Mouse (Mus musculus) hindbrain, embryonic 15.5 days (tissue): ENCODE results near the gene Sipa1l3. TPM values are rescaled to one million over a fixed set of nuclear protein-coding genes. Genes with fewer than 3 reads are reported as not detected.

Experiments used
- ATAC-seq: fragments of 200-750 bp; cut with Nextera tagmentation; 2 replicates; pipeline ENCODE4 v1.8.0; 2017; ENCODE audit warnings: low read depth, moderate number of reproducible peaks, moderate TSS enrichment; ENCODE audit not compliant: low FRiP score
- H3K27ac ChIP-seq: fragments of 300-500 bp; sonication (generic); replicated peaks from 2 replicates; pipeline ENCODE4 v1.5.1; 2015; ENCODE audit warnings: mild to moderate bottlenecking, inconsistent platforms
- H3K27me3 ChIP-seq: fragments of 300-500 bp; sonication (generic); 2 replicates; pipeline ENCODE4 v1.6.1; 2015; ENCODE audit warnings: control low read depth, inconsistent platforms
- H3K36me3 ChIP-seq: fragments of 300-500 bp; sonication (generic); 2 replicates; pipeline ENCODE4 v1.6.1; 2015; ENCODE audit warnings: control low read depth, inconsistent platforms
- H3K4me1 ChIP-seq: fragments of 300-500 bp; sonication (generic); replicated peaks from 2 replicates; pipeline ENCODE4 v1.6.1; 2015; ENCODE audit warnings: control low read depth, inconsistent platforms
- H3K4me2 ChIP-seq: fragments of 300-500 bp; sonication (generic); 2 replicates; pipeline ENCODE4 v1.6.1; 2015; ENCODE audit warnings: moderate library complexity, mild to moderate bottlenecking, inconsistent platforms
- H3K4me3 ChIP-seq: fragments of 300-500 bp; sonication (generic); 2 replicates; pipeline ENCODE4 v1.5.1; 2015; ENCODE audit warnings: mild to moderate bottlenecking, inconsistent platforms
- H3K9ac ChIP-seq: fragments of 300-500 bp; sonication (generic); 2 replicates; pipeline ENCODE4 v1.6.1; 2015; ENCODE audit warnings: inconsistent platforms
- H3K9me3 ChIP-seq: fragments of 300-500 bp; sonication (generic); 2 replicates; pipeline ENCODE4 v1.6.1; 2016; ENCODE audit warnings: control low read depth, inconsistent platforms
- WGBS: fragments of 180-500 bp; shearing (Covaris S2); methylation state at CpG from one replicate; pipeline ENCODE4 v1.1.7; 2015; 5-methylcytosine and 5-hydroxymethylcytosine counted together
- polyA plus RNA-seq: library from polyadenylated mRNA; unstranded; fragments of >200 nt; fragmentation: Nextera tagmentation; extraction: Ambion mirVana; gene quantifications from 2 replicates; pipeline ENCODE4 v1.2.1, GENCODE M21; 2015

Sipa1l3 gene
- polyA plus RNA-seq, 1 experiment from 2014 or later, result 23.3 TPM

GRCm38 (mm10) chr7:29418231-29418630 is 100.2 kb downstream of the Sipa1l3 start:
- ATAC-seq, result no peak
- no peak overlapping the region for H3K4me3 ChIP-seq
- no peaks in the 10 kb centered on the region for H3K27me3 ChIP-seq
- H3K36me3 ChIP-seq, result no peaks in the 10 kb centered on the region
- no peak overlapping the region for H3K27ac ChIP-seq
- H3K4me1 ChIP-seq, result peaks cover 20% of the 10 kb centered on the region
- no peak overlapping the region for H3K9ac ChIP-seq
- no peaks in the 10 kb centered on the region for H3K9me3 ChIP-seq
- whole genome bisulfite sequencing, result 79% methylated on average over 6 of the region's 6 CpGs
- H3K4me2 ChIP-seq, result no peak overlapping the region

GRCm38 (mm10) chr7:29417332-29418069 is 100.9 kb downstream of the Sipa1l3 start:
- Histone ChIP-seq H3K4me2 (no peak overlapping the region), H3K27me3 (no peaks in the 10 kb centered on the region), H3K27ac (no peak overlapping the region), H3K9me3 (no peaks in the 10 kb centered on the region), H3K4me3 (no peak overlapping the region), H3K4me1 (peaks cover 20% of the 10 kb centered on the region), H3K9ac (no peak overlapping the region), H3K36me3 (no peaks in the 10 kb centered on the region)
- WGBS, result 46% methylated on average over 8 of the region's 8 CpGs
- no peak for ATAC-seq

GRCm38 (mm10) chr7:29416906-29417305 is 101.5 kb downstream of the Sipa1l3 start:
- H3K27me3 ChIP-seq, result no peaks in the 10 kb centered on the region
- H3K4me2 ChIP-seq, result no peak overlapping the region
- H3K36me3 ChIP-seq, result no peaks in the 10 kb centered on the region
- no peak overlapping the region for H3K9ac ChIP-seq
- no peak overlapping the region for H3K27ac ChIP-seq
- 58% methylated on average over 2 of the region's 2 CpGs for WGBS
- H3K9me3 ChIP-seq, result no peaks in the 10 kb centered on the region
- no peak for ATAC-seq
- H3K4me1 ChIP-seq, result peaks cover 19% of the 10 kb centered on the region
- no peak overlapping the region for H3K4me3 ChIP-seq

- Histone ChIP-seq H3K4me3 (no peak overlapping the region), H3K9ac (no peak overlapping the region), H3K9me3 (no peaks in the 10 kb centered on the region), H3K4me2 (no peak overlapping the region), H3K27me3 (no peaks in the 10 kb centered on the region), H3K27ac (no peak overlapping the region), H3K4me1 (peaks cover 22% of the 10 kb centered on the region), H3K36me3 (no peaks in the 10 kb centered on the region)
- 64% methylated on average over 8 of the region's 8 CpGs for WGBS
- ATAC-seq, result no peak
Observed at GRCm38 (mm10) chr7:29411838-29412580, 106.4 kb downstream of the Sipa1l3 start.

GRCm38 (mm10) chr7:29411216-29411816 is 107.1 kb downstream of the Sipa1l3 start:
- Histone ChIP-seq H3K4me1 (peaks cover 22% of the 10 kb centered on the region), H3K4me3 (no peak overlapping the region), H3K4me2 (no peak overlapping the region), H3K27ac (peak overlapping the region; percentile 36; the same call in 1 of the 2 replicates), H3K27me3 (no peaks in the 10 kb centered on the region), H3K36me3 (no peaks in the 10 kb centered on the region), H3K9me3 (no peaks in the 10 kb centered on the region), H3K9ac (no peak overlapping the region)
- 48% methylated on average over 4 of the region's 4 CpGs for WGBS
- ATAC-seq, result peak; percentile 43; the same call in 1 of the 2 replicates

GRCm38 (mm10) chr7:29410402-29410801 is 108.0 kb downstream of the Sipa1l3 start:
- H3K9ac ChIP-seq, result no peak overlapping the region
- no peak overlapping the region for H3K27ac ChIP-seq
- peaks cover 22% of the 10 kb centered on the region for H3K4me1 ChIP-seq
- no peaks in the 10 kb centered on the region for H3K36me3 ChIP-seq
- H3K4me3 ChIP-seq, result no peak overlapping the region
- 75% methylated on average over 8 of the region's 8 CpGs for WGBS
- no peaks in the 10 kb centered on the region for H3K27me3 ChIP-seq
- ATAC-seq, result peak; percentile 27; the same call in 1 of the 2 replicates
- H3K9me3 ChIP-seq, result no peaks in the 10 kb centered on the region
- H3K4me2 ChIP-seq, result no peak overlapping the region

GRCm38 (mm10) chr7:29406855-29407254 is 111.6 kb downstream of the Sipa1l3 start:
- Histone ChIP-seq H3K9me3 (no peaks in the 10 kb centered on the region), H3K9ac (no peak overlapping the region), H3K4me2 (no peak overlapping the region), H3K4me3 (no peak overlapping the region), H3K4me1 (peaks cover 20% of the 10 kb centered on the region), H3K36me3 (peaks cover 4% of the 10 kb centered on the region; the same call in 1 of the 2 replicates), H3K27ac (no peak overlapping the region), H3K27me3 (no peaks in the 10 kb centered on the region)
- no peak for ATAC-seq
- WGBS, result 84% methylated on average over 4 of the region's 4 CpGs

GRCm38 (mm10) chr7:29404126-29404525 is 114.3 kb downstream of the Sipa1l3 start:
- ATAC-seq, result no peak
- Histone ChIP-seq H3K4me1 (no peaks in the 10 kb centered on the region), H3K27me3 (no peaks in the 10 kb centered on the region), H3K36me3 (peaks cover 11% of the 10 kb centered on the region; the same call in 1 of the 2 replicates), H3K9me3 (no peaks in the 10 kb centered on the region), H3K9ac (no peak overlapping the region), H3K27ac (no peak overlapping the region), H3K4me2 (no peak overlapping the region), H3K4me3 (no peak overlapping the region)
- 87% methylated on average over 2 of the region's 2 CpGs for WGBS

- Histone ChIP-seq H3K27me3 (no peaks in the 10 kb centered on the region), H3K9me3 (no peaks in the 10 kb centered on the region), H3K27ac (no peak overlapping the region), H3K4me1 (no peaks in the 10 kb centered on the region), H3K4me2 (no peak overlapping the region), H3K36me3 (peaks cover 14% of the 10 kb centered on the region; the same call in 1 of the 2 replicates), H3K4me3 (no peak overlapping the region), H3K9ac (no peak overlapping the region)
- no peak for ATAC-seq
- 97% methylated on average over 4 of the region's 4 CpGs for WGBS
Observed at GRCm38 (mm10) chr7:29402015-29402414, 116.4 kb downstream of the Sipa1l3 start.

- peaks cover 22% of the 10 kb centered on the region; the same call in 1 of the 2 replicates for H3K36me3 ChIP-seq
- no peak overlapping the region for H3K27ac ChIP-seq
- no peaks in the 10 kb centered on the region for H3K27me3 ChIP-seq
- 94% methylated on average over 8 of the region's 8 CpGs for WGBS
- no peak for ATAC-seq
- H3K4me2 ChIP-seq, result no peak overlapping the region
- no peak overlapping the region for H3K9ac ChIP-seq
- H3K4me1 ChIP-seq, result no peaks in the 10 kb centered on the region
- no peak overlapping the region for H3K4me3 ChIP-seq
- H3K9me3 ChIP-seq, result no peaks in the 10 kb centered on the region
Observed at GRCm38 (mm10) chr7:29400451-29400850, 118.0 kb downstream of the Sipa1l3 start.

- Histone ChIP-seq H3K9ac (no peak overlapping the region), H3K27me3 (no peaks in the 10 kb centered on the region), H3K4me3 (no peak overlapping the region), H3K27ac (no peak overlapping the region), H3K4me2 (no peak overlapping the region), H3K4me1 (no peaks in the 10 kb centered on the region), H3K9me3 (no peaks in the 10 kb centered on the region), H3K36me3 (peaks cover 24% of the 10 kb centered on the region; the same call in 1 of the 2 replicates)
- ATAC-seq, result no peak
- 86% methylated on average over 9 of the region's 9 CpGs for WGBS
Observed at GRCm38 (mm10) chr7:29399056-29399455, 119.4 kb downstream of the Sipa1l3 start.

GRCm38 (mm10) chr7:29397486-29397885 is 121.0 kb downstream of the Sipa1l3 start:
- 64% methylated on average over 3 of the region's 3 CpGs for WGBS
- H3K27ac ChIP-seq, result 0 out of 2 replicates have a peak overlapping the region, but pooled peaks have one; percentile 18
- no peaks in the 10 kb centered on the region for H3K4me1 ChIP-seq
- H3K36me3 ChIP-seq, result peaks cover 21% of the 10 kb centered on the region; the same call in 1 of the 2 replicates
- ATAC-seq, result no peak; the same call in 1 of the 2 replicates
- no peaks in the 10 kb centered on the region for H3K9me3 ChIP-seq
- H3K9ac ChIP-seq, result no peak overlapping the region
- H3K4me3 ChIP-seq, result no peak overlapping the region
- no peaks in the 10 kb centered on the region for H3K27me3 ChIP-seq
- no peak overlapping the region for H3K4me2 ChIP-seq
